Comparison of ENCODE assay signal across 11 mouse cellular contexts in genomic region chr14:30560803-30561389, GRCm38 (mm10). TPM values are rescaled to one million over a fixed set of nuclear protein-coding genes. Genes with fewer than 3 reads are reported as not detected.
DNase-seq lines count a peak whose midpoint lies in the region; ATAC-seq and TF ChIP-seq lines count a peak whose summit lies in the region.
"Had no signal": no experiment of that assay in that cellular context is flagged by ENCODE, and none has a peak within 500 bp of the region (broad histone marks: within the 10 kb centered on the region; RNA-seq: fewer than 3 reads in every experiment).

No protein-coding gene starts in this region.

- no peak overlapping the region for H3K9ac ChIP-seq in forebrain, embryonic 12.5 days
- H3K9ac ChIP-seq in lung, embryonic 15.5 days = no peak overlapping the region
- no peak overlapping the region for H3K9ac ChIP-seq in lung, postnatal 0 days (replicated peaks; ENCODE audit: low read depth)
- H3K9ac ChIP-seq in intestine, postnatal 0 days (ENCODE audit: low read depth, low read length) = 0 out of 2 replicates have a peak overlapping the region, but pooled peaks have one; percentile 24

- H3K4me2 ChIP-seq in forebrain, embryonic 12.5 days = no peak overlapping the region
- H3K4me2 ChIP-seq in lung, embryonic 15.5 days = no peak overlapping the region
- H3K4me2 ChIP-seq in lung, postnatal 0 days (replicated peaks; ENCODE audit: low read depth, low read length) = no peak overlapping the region
- H3K4me2 ChIP-seq in intestine, postnatal 0 days (replicated peaks; ENCODE audit: low read depth) = no peak overlapping the region

- TF ChIP-seq CTCF in lung, postnatal 0 days (IDR thresholded peaks at IDR 0.05) = no peak
- TF ChIP-seq CTCF in intestine, postnatal 0 days (IDR thresholded peaks at IDR 0.05; ENCODE audit: low read depth) = 0 out of 2 replicates have a peak, but pooled peaks have one; percentile 21
- peak; percentile 26; the same call in 1 of the 2 replicates for TF ChIP-seq CTCF in small intestine, adult 2 months (IDR thresholded peaks at IDR 0.05; ENCODE audit: extremely low read depth, insufficient read length, insufficient replicate concordance, low read depth, low read length)

- H3K36me3 ChIP-seq in forebrain, embryonic 12.5 days (replicated peaks) = peaks cover 73% of the 10 kb centered on the region
- H3K36me3 ChIP-seq in forebrain, embryonic 10.5 days (replicated peaks) = peaks cover 97% of the 10 kb centered on the region
- H3K36me3 ChIP-seq in lung, embryonic 15.5 days = peaks cover 70% of the 10 kb centered on the region
- peaks cover 19% of the 10 kb centered on the region; the same call in 1 of the 2 replicates for H3K36me3 ChIP-seq in lung, postnatal 0 days (ENCODE audit: insufficient read depth, low read length)
- H3K36me3 ChIP-seq in intestine, postnatal 0 days (ENCODE audit: control insufficient read depth, insufficient read depth) = peaks cover 68% of the 10 kb centered on the region
- H3K36me3 ChIP-seq in small intestine, adult 2 months (ENCODE audit: control insufficient read depth, insufficient read depth, low read length) = peaks cover 59% of the 10 kb centered on the region
- peaks cover 94% of the 10 kb centered on the region for H3K36me3 ChIP-seq in heart, embryonic 10.5 days

- no peak overlapping the region for H3K4me3 ChIP-seq in forebrain, embryonic 12.5 days (replicated peaks)
- H3K4me3 ChIP-seq in forebrain, embryonic 10.5 days = no peak overlapping the region
- H3K4me3 ChIP-seq in lung, embryonic 15.5 days = no peak overlapping the region
- H3K4me3 ChIP-seq in lung, postnatal 0 days (ENCODE audit: low read depth, low read length) = no peak overlapping the region
- no peak overlapping the region for H3K4me3 ChIP-seq in intestine, postnatal 0 days (ENCODE audit: low read depth, low read length)
- no peak overlapping the region for H3K4me3 ChIP-seq in small intestine, adult 2 months (ENCODE audit: low read depth, low read length)
- no peak overlapping the region for H3K4me3 ChIP-seq in heart, embryonic 10.5 days

- H3K27me3 ChIP-seq in forebrain, embryonic 12.5 days = no peaks in the 10 kb centered on the region
- no peaks in the 10 kb centered on the region for H3K27me3 ChIP-seq in forebrain, embryonic 10.5 days (ENCODE audit: poor library complexity, severe bottlenecking)
- H3K27me3 ChIP-seq in lung, embryonic 15.5 days = no peaks in the 10 kb centered on the region
- H3K27me3 ChIP-seq in lung, postnatal 0 days (replicated peaks; ENCODE audit: insufficient read depth, low read length) = no peaks in the 10 kb centered on the region
- no peaks in the 10 kb centered on the region for H3K27me3 ChIP-seq in intestine, postnatal 0 days (replicated peaks; ENCODE audit: control insufficient read depth, insufficient read depth, low read length)
- no peaks in the 10 kb centered on the region for H3K27me3 ChIP-seq in small intestine, adult 2 months (ENCODE audit: control insufficient read depth, insufficient read depth, low read length)
- H3K27me3 ChIP-seq in heart, embryonic 10.5 days (ENCODE audit: insufficient read depth, poor library complexity, severe bottlenecking) = no peaks in the 10 kb centered on the region

- DNase-seq in forebrain, embryonic 10.5 days (ENCODE audit: extremely low spot score, low spot score) = no peak
- DNase-seq in lung, postnatal 0 days (ENCODE audit: low spot score) = no peak
- DNase-seq in spleen, postnatal 14 days (ENCODE audit: low spot score in 2 of 2) = no peak
- no peak for DNase-seq in heart, embryonic 10.5 days (ENCODE audit: low spot score)
- DNase-seq: embryo, embryonic 11 days; heart, postnatal 14 days; thymus, adult 18-20 months had no signal

- 94% methylated on average over 13 of the region's 13 CpGs for WGBS in forebrain, embryonic 12.5 days
- WGBS in forebrain, embryonic 10.5 days = 96% methylated on average over 13 of the region's 13 CpGs
- 91% methylated on average over 13 of the region's 13 CpGs for WGBS in lung, embryonic 15.5 days
- 90% methylated on average over 13 of the region's 13 CpGs for WGBS in lung, postnatal 0 days
- 73% methylated on average over 13 of the region's 13 CpGs for WGBS in intestine, postnatal 0 days
- 63% methylated on average over 13 of the region's 13 CpGs for WGBS in small intestine, adult 2 months
- WGBS in heart, embryonic 10.5 days = 90% methylated on average over 13 of the region's 13 CpGs

- ATAC-seq in forebrain, embryonic 12.5 days (ENCODE audit: low FRiP score) = 0 out of 2 replicates have a peak, but pooled peaks have one; percentile 24
- no peak for ATAC-seq in lung, embryonic 15.5 days (ENCODE audit: borderline replicate concordance, extremely low read depth, low FRiP score, low TSS enrichment)
- ATAC-seq in lung, postnatal 0 days = no peak
- peak; percentile 44 for ATAC-seq in intestine, postnatal 0 days

- H3K9me3 ChIP-seq in forebrain, embryonic 12.5 days = no peaks in the 10 kb centered on the region
- H3K9me3 ChIP-seq in forebrain, embryonic 10.5 days = no peaks in the 10 kb centered on the region
- no peaks in the 10 kb centered on the region for H3K9me3 ChIP-seq in lung, embryonic 15.5 days
- no peaks in the 10 kb centered on the region for H3K9me3 ChIP-seq in lung, postnatal 0 days (ENCODE audit: low read length)
- H3K9me3 ChIP-seq in intestine, postnatal 0 days (ENCODE audit: control insufficient read depth) = no peaks in the 10 kb centered on the region
- H3K9me3 ChIP-seq in heart, embryonic 10.5 days = no peaks in the 10 kb centered on the region

- peak overlapping the region; percentile 73 for H3K27ac ChIP-seq in forebrain, embryonic 12.5 days
- H3K27ac ChIP-seq in forebrain, embryonic 10.5 days = no peak overlapping the region
- H3K27ac ChIP-seq in lung, embryonic 15.5 days = peak overlapping the region; percentile 47
- H3K27ac ChIP-seq in lung, postnatal 0 days (ENCODE audit: low read length) = no peak overlapping the region
- H3K27ac ChIP-seq in intestine, postnatal 0 days (ENCODE audit: low read depth, low read length) = peak overlapping the region; percentile 79
- H3K27ac ChIP-seq in small intestine, adult 2 months (ENCODE audit: insufficient read depth, low read depth, low read length) = peak overlapping the region; percentile 93
- H3K27ac ChIP-seq in heart, embryonic 10.5 days = no peak overlapping the region

- no peak for TF ChIP-seq POLR2A in small intestine, adult 2 months (IDR thresholded peaks at IDR 0.05; ENCODE audit: low read depth, low read length)

- peaks cover 12% of the 10 kb centered on the region for H3K4me1 ChIP-seq in forebrain, embryonic 12.5 days
- no peaks in the 10 kb centered on the region for H3K4me1 ChIP-seq in forebrain, embryonic 10.5 days
- peaks cover 11% of the 10 kb centered on the region for H3K4me1 ChIP-seq in lung, embryonic 15.5 days
- no peaks in the 10 kb centered on the region for H3K4me1 ChIP-seq in lung, postnatal 0 days (ENCODE audit: insufficient read depth, low read depth, low read length)
- H3K4me1 ChIP-seq in intestine, postnatal 0 days (replicated peaks; ENCODE audit: control insufficient read depth, insufficient read depth, low read length) = 0 out of 2 replicates have a peak, but pooled peaks cover 2% of the 10 kb centered on the region
- H3K4me1 ChIP-seq in small intestine, adult 2 months (ENCODE audit: control insufficient read depth, insufficient read depth, insufficient read length, low read length) = peaks cover 16% of the 10 kb centered on the region
- H3K4me1 ChIP-seq in heart, embryonic 10.5 days = peaks cover 13% of the 10 kb centered on the region

- no peak for TF ChIP-seq EP300 in lung, postnatal 0 days (IDR thresholded peaks at IDR 0.05)

RNA-seq across cellular contexts. Expression of gene Tkt, which starts 12.7 kb away (rescaled TPM):
- 273 and 274 TPM in 2 replicates for polyA plus RNA-seq in forebrain, embryonic 12.5 days (2016; fragmentation: Nextera tagmentation; extraction: Ambion mirVana)
- 338 and 351 TPM in 2 replicates for polyA plus RNA-seq in forebrain, embryonic 10.5 days (2016; fragmentation: Nextera tagmentation; extraction: Ambion mirVana)
- polyA plus RNA-seq in lung, embryonic 15.5 days (2015; fragmentation: Nextera tagmentation; extraction: Ambion mirVana) = 281 and 289 TPM in 2 replicates
- polyA plus RNA-seq in lung, postnatal 0 days (2015; fragmentation: Nextera tagmentation; extraction: Ambion mirVana) = 121 and 132 TPM in 2 replicates
- polyA plus RNA-seq in intestine, postnatal 0 days (2015; fragmentation: Nextera tagmentation; extraction: Ambion mirVana) = 174 and 177 TPM in 2 replicates
- polyA plus RNA-seq in small intestine, adult 2 months (2012; rRNA removed) = 160 and 364 TPM in 2 replicates
- 122 and 199 TPM in 2 replicates for polyA plus RNA-seq in heart, embryonic 10.5 days (2016; fragmentation: Nextera tagmentation; extraction: Ambion mirVana)

Comparison
In these comparisons a context has a peak if more than half of its experiments do, and no peak if none do; other contexts are left out.
1. H3K27ac ChIP-seq: peak in forebrain, embryonic 12.5 days (single experiment), lung, embryonic 15.5 days (single experiment), intestine, postnatal 0 days (single experiment) and small intestine, adult 2 months (single experiment); none in forebrain, embryonic 10.5 days (single experiment), lung, postnatal 0 days (single experiment) and heart, embryonic 10.5 days (single experiment).
2. ATAC-seq: peak in forebrain, embryonic 12.5 days (single experiment) and intestine, postnatal 0 days (single experiment); none in lung, embryonic 15.5 days (single experiment) and lung, postnatal 0 days (single experiment).